Mouse (Mus musculus) hindbrain, embryonic 14.5 days (tissue): Measurements from ENCODE around the gene Bod1l. TPM values are rescaled to one million over a fixed set of nuclear protein-coding genes. Genes with fewer than 3 reads are reported as not detected.

ENCODE experiments used
- ATAC-seq: fragments of 200-750 bp; cut with Nextera tagmentation; 2 replicates; pipeline ENCODE4 v1.8.0; 2017; ENCODE audit warnings: moderate number of reproducible peaks, mild to moderate bottlenecking, moderate TSS enrichment, moderate library complexity; ENCODE audit not compliant: low FRiP score
- DNase-seq: peaks from one replicate; pipeline ENCODE4 v3.0.0-alpha.2; 2015; ENCODE audit warnings: low spot score
- H3K27ac ChIP-seq: fragments of 300-500 bp; sonication (generic); 2 replicates; pipeline ENCODE4 v1.5.1; 2014; ENCODE audit warnings: mild to moderate bottlenecking, moderate library complexity
- H3K27me3 ChIP-seq: fragments of 300-500 bp; sonication (generic); 2 replicates; pipeline ENCODE4 v1.6.1; 2014; ENCODE audit warnings: mild to moderate bottlenecking, low read length, mixed read lengths; ENCODE audit not compliant: control insufficient read depth, insufficient read depth
- H3K36me3 ChIP-seq: fragments of 300-500 bp; sonication (generic); replicated peaks from 2 replicates; pipeline ENCODE4 v1.6.1; 2014; ENCODE audit not compliant: control insufficient read depth, insufficient read depth
- H3K4me1 ChIP-seq: fragments of 300-500 bp; sonication (generic); replicated peaks from 2 replicates; pipeline ENCODE4 v1.6.1; 2014; ENCODE audit warnings: antibody characterized with exemption, low read length, mixed read lengths; ENCODE audit not compliant: control insufficient read depth, insufficient read depth
- H3K4me2 ChIP-seq: fragments of 300-500 bp; sonication (generic); replicated peaks from 2 replicates; pipeline ENCODE4 v1.6.1; 2014; ENCODE audit warnings: mild to moderate bottlenecking, moderate library complexity
- H3K4me3 ChIP-seq: fragments of 300-500 bp; sonication (generic); replicated peaks from 2 replicates; pipeline ENCODE4 v1.5.1; 2014; ENCODE audit warnings: mild to moderate bottlenecking, low read length
- H3K9ac ChIP-seq: fragments of 300-500 bp; sonication (generic); 2 replicates; pipeline ENCODE4 v1.6.1; 2014
- H3K9me3 ChIP-seq: fragments of 300-500 bp; sonication (generic); 2 replicates; pipeline ENCODE4 v1.6.1; 2016; ENCODE audit warnings: low read length; ENCODE audit not compliant: control insufficient read depth
- WGBS: fragments of 180-500 bp; shearing (Covaris S2); extraction: QIAGEN DNeasy Blood & Tissue Kit; methylation state at CpG from one replicate; pipeline ENCODE4 v1.1.7; 2014; 5-methylcytosine and 5-hydroxymethylcytosine counted together
- polyA plus RNA-seq: library from polyadenylated mRNA; unstranded; fragments of >200 nt; fragmentation: Nextera tagmentation; extraction: Ambion mirVana; gene quantifications from 2 replicates; pipeline ENCODE4 v1.2.1, GENCODE M21; 2014

Bod1l gene
- polyA plus RNA-seq, 1 experiment from 2014 or later, result 30.7 TPM

DNA sequence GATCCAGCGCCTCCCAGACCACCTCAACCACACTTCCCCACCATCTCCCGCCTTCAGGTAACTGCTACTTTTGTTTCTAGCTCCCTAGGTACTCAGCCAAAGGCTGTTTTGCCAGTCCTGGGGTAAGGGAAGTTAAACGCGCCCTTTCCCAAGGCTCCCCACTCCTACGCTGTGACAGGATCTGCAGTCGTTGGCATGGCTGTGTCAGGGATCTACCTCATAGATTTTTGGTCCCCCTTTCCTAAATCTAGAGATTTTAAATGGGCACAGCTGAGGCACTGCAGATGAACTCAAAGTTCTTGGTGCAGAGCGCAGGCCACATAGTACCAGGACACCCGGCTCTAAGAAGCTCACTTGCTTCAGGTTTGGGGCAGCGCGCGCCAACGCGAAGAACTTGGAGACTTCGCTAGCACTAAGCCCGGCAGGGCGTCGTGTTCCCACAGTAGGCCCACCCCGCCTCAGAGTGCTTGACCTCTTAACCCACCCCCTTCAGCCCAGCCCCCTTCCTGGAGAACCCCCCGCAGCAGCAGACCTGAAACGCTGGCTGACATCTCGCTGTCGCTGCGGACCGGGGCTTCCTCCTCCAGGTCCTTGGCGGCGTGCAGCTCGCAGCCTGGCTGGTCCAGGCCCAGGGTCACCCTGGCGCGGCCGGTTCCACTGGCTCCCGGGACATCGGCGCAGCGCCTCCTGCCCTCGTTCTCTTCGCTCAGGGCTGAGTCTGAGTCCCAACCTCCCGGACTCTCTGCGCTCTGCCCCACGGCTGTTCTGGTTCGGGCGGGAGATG lies 81.0 kb downstream of the Bod1l start:
- Histone ChIP-seq H3K27me3 (peaks cover 98% of the 10 kb centered on the region), H3K4me3 (peak overlapping the region; percentile 26), H3K4me2 (peak overlapping the region; percentile 57), H3K36me3 (no peaks in the 10 kb centered on the region), H3K9ac (no peak overlapping the region), H3K27ac (no peak overlapping the region), H3K9me3 (no peaks in the 10 kb centered on the region), H3K4me1 (peaks cover 18% of the 10 kb centered on the region)
- DNase-seq, result no peak
- WGBS, result under 1% methylated on average over 41 of the region's 41 CpGs
- ATAC-seq, result 0 out of 2 replicates have a peak, but pooled peaks have one; percentile 15

DNA sequence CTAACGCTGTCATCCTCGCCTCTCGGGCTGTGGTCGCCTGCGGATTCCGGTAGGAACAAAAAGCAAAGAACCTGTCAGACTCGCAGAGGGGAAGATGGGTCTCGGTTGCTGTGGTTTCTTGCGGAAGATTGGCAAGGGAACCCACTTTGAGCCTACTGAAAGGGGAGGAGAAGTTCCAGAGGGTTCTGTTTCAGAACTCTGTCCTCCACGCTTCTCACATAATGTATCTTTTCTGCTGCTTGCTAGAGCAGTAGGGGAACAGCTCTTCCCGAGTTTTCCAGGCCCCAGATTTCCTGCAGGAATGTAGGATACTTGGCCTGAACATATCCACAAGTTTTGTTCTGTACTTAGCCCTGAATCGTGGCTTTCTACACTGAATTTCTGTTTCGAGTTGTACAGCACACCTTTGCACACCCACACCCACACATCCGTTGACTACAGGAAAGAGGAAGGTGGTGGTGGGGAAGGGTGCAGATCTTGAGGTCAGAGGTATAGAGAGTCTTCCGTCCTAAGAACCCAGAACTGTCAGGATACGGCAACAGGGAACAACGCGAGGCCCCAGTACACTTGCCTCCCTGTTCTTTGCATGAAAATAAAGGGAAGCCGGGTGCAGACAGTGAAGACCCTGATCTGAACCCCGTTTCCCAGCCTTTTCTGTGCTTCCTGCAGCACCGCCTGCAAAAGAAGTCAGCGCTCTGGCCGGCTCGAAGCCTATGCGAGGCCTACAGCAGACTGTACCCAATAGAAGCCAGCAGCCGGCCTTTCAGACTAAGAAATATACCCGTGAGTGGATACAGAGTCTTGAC lies 81.8 kb downstream of the Bod1l start:
- Histone ChIP-seq H3K4me3 (no peak overlapping the region; the same call in 1 of the 2 replicates), H3K9me3 (no peaks in the 10 kb centered on the region), H3K27me3 (peaks cover 98% of the 10 kb centered on the region), H3K9ac (no peak overlapping the region), H3K27ac (no peak overlapping the region), H3K36me3 (no peaks in the 10 kb centered on the region), H3K4me2 (no peak overlapping the region; the same call in 1 of the 2 replicates), H3K4me1 (peaks cover 13% of the 10 kb centered on the region)
- ATAC-seq (no peak), DNase-seq (no peak)
- 2% methylated on average over 27 of the region's 27 CpGs for WGBS

DNA sequence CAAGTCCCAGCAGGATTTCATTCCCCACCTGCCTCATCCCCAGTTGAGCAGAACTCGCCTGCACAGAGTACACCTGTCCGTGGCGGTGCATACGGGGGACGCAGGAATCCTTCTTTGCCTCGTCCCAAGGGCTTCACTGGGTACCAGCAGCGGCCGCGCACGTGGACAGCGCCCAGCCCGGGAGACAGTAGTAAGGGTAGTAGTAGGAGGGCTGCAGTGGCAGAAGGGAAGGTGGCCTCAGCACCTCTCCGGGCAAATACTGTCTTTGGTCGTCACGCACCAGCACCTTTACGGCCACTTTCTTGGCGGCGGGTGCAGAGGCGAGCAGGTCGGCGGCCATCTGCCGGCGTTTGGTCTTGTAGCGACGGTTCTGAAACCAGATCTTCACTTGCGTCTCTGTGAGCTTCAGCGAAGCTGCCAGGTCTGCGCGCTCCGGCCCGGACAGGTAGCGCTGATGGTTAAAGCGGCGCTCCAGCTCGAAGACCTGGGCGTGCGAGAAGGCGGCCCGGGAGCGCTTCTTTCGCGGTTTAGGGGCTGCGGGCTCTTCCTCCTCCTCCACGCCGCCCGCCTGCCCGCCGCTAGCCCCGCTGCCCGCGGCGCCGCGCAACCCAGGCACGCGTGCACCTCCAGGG lies 82.5 kb downstream of the Bod1l start:
- Histone ChIP-seq H3K4me1 (peaks cover 11% of the 10 kb centered on the region), H3K4me3 (no peak overlapping the region; the same call in 1 of the 2 replicates), H3K27me3 (peaks cover 98% of the 10 kb centered on the region), H3K4me2 (no peak overlapping the region; the same call in 1 of the 2 replicates), H3K27ac (no peak overlapping the region), H3K9me3 (no peaks in the 10 kb centered on the region), H3K9ac (no peak overlapping the region), H3K36me3 (no peaks in the 10 kb centered on the region)
- under 1% methylated on average over 55 of the region's 56 CpGs for WGBS
- DNase-seq (no peak), ATAC-seq (no peak)

DNA sequence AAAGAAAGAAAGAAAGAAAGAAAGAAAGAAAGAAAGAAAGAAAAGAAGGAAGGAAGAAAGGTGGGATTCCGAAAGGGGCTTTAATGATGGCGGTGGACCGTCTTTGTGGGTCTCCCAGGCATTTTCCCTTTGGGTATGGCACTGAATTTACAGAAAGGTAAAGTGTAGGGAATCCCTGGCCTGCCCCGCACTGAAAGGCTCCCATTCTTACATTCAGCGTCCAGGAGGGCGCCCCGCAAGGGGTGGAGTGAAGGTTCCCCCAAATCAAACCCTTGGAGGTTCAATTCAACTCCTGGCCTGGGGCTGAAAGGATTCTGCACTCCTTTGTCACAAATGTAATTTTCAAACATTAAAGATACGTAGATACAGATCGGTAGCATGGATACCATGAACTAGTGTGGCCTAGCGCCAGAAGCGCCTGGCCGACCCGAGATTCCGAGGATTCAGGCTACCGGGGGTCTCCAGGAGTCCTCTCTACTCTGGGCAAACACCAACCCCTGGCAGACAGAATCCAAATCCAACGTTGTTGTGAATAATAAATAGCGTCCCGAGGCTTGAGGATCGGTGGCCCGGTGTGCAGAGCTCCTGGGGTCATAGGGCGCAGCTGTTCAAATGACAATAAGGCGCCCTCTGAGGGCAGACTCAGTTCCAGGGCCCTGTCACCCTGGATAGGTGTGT lies 83.1 kb downstream of the Bod1l start:
- Histone ChIP-seq H3K27me3 (peaks cover 98% of the 10 kb centered on the region), H3K9ac (no peak overlapping the region), H3K36me3 (no peaks in the 10 kb centered on the region), H3K4me2 (no peak overlapping the region), H3K9me3 (no peaks in the 10 kb centered on the region), H3K4me3 (no peak overlapping the region), H3K27ac (no peak overlapping the region), H3K4me1 (peaks cover 11% of the 10 kb centered on the region)
- DNase-seq, result no peak
- no peak for ATAC-seq
- 3% methylated on average over 22 of the region's 22 CpGs for WGBS

DNA sequence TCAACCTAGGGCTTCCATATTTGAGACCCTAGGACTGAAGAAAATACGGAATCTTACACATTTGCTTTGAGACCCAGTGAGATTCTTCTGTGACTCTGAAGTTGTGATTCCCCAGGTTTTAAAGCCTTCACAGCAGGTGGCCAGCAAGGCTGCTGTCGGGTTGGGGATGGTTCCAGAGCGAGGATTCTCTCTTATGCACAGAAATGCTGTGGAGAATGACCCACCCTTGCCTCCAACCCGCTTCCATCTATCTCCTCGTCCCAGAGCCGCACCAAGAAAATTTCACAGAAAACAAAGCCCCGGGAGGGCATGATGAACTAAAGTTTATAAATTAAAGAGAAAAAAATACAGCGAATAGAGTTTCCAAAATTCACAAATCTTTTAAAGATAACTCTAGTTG lies 84.0 kb downstream of the Bod1l start:
- Histone ChIP-seq H3K27me3 (peaks cover 98% of the 10 kb centered on the region), H3K27ac (no peak overlapping the region), H3K4me2 (no peak overlapping the region), H3K9me3 (no peaks in the 10 kb centered on the region), H3K9ac (no peak overlapping the region), H3K4me1 (peaks cover 11% of the 10 kb centered on the region), H3K4me3 (no peak overlapping the region), H3K36me3 (no peaks in the 10 kb centered on the region)
- DNase-seq, result no peak
- no peak for ATAC-seq
- WGBS, result 3% methylated on average over 8 of the region's 8 CpGs

DNA sequence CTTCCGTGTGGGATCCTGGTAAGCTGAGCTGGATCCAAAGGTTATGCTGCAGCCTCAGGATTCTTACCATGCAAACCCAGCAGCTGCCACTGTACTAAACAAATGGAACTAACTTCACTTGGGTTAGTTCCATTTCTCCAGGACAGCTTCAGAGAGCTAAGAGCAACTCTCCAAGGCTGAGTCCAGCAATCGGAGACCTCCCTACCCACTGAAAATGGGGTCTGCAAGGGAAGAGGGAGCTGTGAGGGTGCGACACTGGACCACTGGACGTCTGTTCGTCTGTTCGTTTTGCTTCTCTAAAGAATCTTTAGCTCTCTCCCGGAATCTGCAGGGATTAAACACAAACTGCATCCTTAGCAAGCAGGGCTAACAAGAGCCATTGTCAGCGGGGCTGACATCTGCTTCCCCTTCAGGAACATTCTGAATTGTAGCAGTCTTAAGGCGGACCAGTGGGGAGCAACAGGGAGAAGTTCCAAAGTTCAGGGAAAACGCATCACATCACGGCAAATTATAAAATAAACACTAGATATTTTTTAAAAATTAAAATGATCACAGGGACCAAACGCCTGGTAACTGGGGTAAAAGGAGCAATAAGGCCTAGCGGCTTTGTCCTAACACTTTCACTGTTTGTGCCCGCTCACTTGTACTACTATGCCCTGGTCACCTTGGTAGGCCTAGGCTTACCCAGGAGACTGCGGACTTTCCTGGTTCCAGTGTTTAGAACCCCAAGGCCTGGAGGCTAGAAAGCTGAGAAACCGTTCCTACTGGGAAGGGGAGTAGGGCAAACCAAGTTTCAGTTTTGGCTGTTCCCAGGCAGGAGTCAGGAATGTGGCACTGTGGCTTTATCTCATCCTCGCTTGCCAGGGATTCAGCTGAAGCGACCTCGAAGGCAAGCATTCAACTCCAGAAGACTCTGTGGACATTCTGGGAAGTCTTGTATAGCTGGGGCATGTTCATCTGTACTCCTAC lies 85.2 kb downstream of the Bod1l start:
- peaks cover 98% of the 10 kb centered on the region for H3K27me3 ChIP-seq
- WGBS, result 4% methylated on average over 19 of the region's 19 CpGs
- H3K36me3 ChIP-seq, result no peaks in the 10 kb centered on the region
- peaks cover 8% of the 10 kb centered on the region for H3K4me1 ChIP-seq
- DNase-seq, result no peak
- H3K4me3 ChIP-seq, result no peak overlapping the region
- no peak overlapping the region for H3K9ac ChIP-seq
- no peak overlapping the region for H3K4me2 ChIP-seq
- no peaks in the 10 kb centered on the region for H3K9me3 ChIP-seq
- ATAC-seq, result no peak
- H3K27ac ChIP-seq, result no peak overlapping the region

DNA sequence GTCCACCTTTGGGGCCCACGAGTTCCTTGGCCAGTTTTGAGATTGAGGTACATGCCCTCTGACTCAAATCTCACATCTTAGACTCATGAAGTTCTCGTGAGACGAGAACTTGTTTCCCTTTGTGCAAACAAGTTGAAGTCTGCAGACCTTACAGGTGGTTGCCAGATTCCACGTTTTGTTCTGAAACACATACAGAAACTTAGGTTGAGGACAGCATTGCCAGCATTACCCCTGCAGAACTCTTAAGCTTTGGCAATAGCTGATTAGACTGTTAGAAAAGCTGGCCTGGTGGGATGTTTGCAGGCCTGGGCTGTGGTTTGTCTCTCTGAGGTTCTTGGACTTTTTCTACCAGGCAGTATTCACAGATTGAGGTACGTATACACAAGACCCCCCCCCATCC lies 86.8 kb downstream of the Bod1l start:
- no peaks in the 10 kb centered on the region for H3K9me3 ChIP-seq
- peaks cover 98% of the 10 kb centered on the region for H3K27me3 ChIP-seq
- H3K27ac ChIP-seq, result no peak overlapping the region
- no peak overlapping the region for H3K4me2 ChIP-seq
- no peaks in the 10 kb centered on the region for H3K36me3 ChIP-seq
- DNase-seq (no peak), ATAC-seq (no peak)
- no peak overlapping the region for H3K9ac ChIP-seq
- WGBS, result 4% methylated on average over 5 of the region's 5 CpGs
- H3K4me1 ChIP-seq, result no peaks in the 10 kb centered on the region
- no peak overlapping the region for H3K4me3 ChIP-seq

DNA sequence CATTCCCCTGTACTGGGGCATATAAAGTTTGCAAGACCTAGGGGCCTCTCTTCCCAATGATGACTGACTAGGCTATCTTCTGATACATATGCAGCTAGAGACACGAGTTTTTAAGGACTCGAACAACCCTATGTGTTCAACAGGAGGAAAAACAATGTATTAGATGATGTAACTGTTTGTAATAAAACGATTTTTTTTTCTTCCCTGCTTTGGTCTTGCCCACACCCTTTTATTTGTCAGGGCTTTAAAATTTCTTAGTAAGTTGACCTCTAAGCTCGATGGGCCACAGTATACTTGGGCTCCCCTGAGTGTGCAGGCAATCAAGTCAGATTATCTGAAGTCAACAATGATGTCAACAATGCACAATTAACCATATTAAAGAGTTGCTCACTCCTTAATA lies 87.7 kb downstream of the Bod1l start:
- H3K27me3 ChIP-seq, result peaks cover 98% of the 10 kb centered on the region
- no peaks in the 10 kb centered on the region for H3K9me3 ChIP-seq
- H3K36me3 ChIP-seq, result no peaks in the 10 kb centered on the region
- H3K4me3 ChIP-seq, result no peak overlapping the region
- H3K4me1 ChIP-seq, result no peaks in the 10 kb centered on the region
- DNase-seq, result no peak
- no peak for ATAC-seq
- no peak overlapping the region for H3K4me2 ChIP-seq
- WGBS, result 0% methylated on average over 4 of the region's 4 CpGs
- H3K9ac ChIP-seq, result no peak overlapping the region
- no peak overlapping the region for H3K27ac ChIP-seq
